Mouse (Mus musculus): ENCODE results near the gene Mrpl41.

Gene Mrpl41

GRCm38 (mm10) chr2:24935057-24935796 is 39.7 kb downstream of the Mrpl41 start, which contains the start of gene Arrdc1:
TSS of gene Arrdc1 (minus strand) at chr2:24935252.
- peak; percentile 73 for DNase-seq (ENCODE audit: low spot score)

- no peak for DNase-seq (ENCODE audit: low spot score)
Measured at GRCm38 (mm10) chr2:24934441-24934963, 40.4 kb downstream of the Mrpl41 start.

- no peak for DNase-seq (ENCODE audit: low spot score)
Measured at GRCm38 (mm10) chr2:24929593-24929992, 45.3 kb downstream of the Mrpl41 start.

- no peak for DNase-seq (ENCODE audit: low spot score)
Measured at GRCm38 (mm10) chr2:24929119-24929518, 45.8 kb downstream of the Mrpl41 start.

GRCm38 (mm10) chr2:24927810-24928479 is 47.0 kb downstream of the Mrpl41 start:
- no peak for DNase-seq (ENCODE audit: low spot score)

GRCm38 (mm10) chr2:24926965-24927358 is 47.9 kb downstream of the Mrpl41 start:
- DNase-seq (ENCODE audit: low spot score): no peak

- DNase-seq (ENCODE audit: low spot score): no peak
Measured at GRCm38 (mm10) chr2:24926345-24926964, 48.4 kb downstream of the Mrpl41 start.

- DNase-seq (ENCODE audit: low spot score): no peak
Measured at GRCm38 (mm10) chr2:24925284-24925683, 49.6 kb downstream of the Mrpl41 start.

All from adipocyte (in vitro differentiated cells).